Mouse (Mus musculus) right cerebral cortex, adult 2 months (tissue): ENCODE results near the gene Oasl2.
"Not testable (repeated sequence)": the region's sequence is repeated elsewhere in the genome, so short reads cannot be mapped to it uniquely, and the experiment has no call there.

ENCODE experiments used
- DNase-seq, 2 experiments: peaks; one replicate each; pipeline ENCODE4 v3.0.0; 2021 to 2022; ENCODE audit warnings: low spot score in 2 of 2

The Oasl2 gene

DNA sequence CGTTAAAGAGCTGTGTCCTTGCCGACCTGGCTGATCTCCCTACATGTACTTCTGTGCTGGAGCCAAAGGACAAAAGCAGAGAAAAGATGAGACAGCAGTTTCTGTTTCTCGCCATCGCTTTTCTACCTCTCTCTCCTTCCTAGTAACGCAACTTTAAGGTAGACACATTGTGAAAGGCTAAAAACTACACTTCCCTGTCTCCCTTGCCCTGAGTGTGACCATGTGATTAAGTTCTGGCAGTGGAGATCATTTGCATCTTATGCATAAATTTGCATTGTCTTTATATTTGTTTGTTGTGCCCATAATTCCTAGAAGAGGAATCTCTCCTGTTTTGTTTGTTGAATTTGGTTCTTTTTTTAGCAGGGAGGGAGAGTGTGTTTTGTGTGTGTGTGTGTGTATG, 19.1 kb downstream of the Oasl2 start:
- no peak for DNase-seq

DNA sequence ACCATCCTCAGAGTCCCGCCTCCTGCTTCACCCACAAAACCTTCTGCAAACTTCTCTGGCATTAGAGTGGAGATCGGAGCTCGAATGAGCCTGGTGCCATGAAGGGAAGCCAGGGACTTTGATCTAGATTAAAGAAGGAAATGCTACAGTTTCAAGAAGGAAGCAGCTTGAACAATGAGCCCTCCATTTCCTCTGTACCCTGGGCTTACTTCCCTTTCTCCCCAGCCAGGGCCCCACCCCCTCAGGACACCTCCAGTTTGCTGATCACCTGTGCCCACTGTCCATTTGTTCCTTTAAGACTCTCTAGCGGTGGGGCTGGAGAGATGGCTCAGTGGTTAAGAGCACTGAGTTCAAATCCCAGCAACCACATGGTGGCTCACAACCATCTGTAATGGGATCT, 20.0 kb downstream of the Oasl2 start:
- no peak for DNase-seq

DNA sequence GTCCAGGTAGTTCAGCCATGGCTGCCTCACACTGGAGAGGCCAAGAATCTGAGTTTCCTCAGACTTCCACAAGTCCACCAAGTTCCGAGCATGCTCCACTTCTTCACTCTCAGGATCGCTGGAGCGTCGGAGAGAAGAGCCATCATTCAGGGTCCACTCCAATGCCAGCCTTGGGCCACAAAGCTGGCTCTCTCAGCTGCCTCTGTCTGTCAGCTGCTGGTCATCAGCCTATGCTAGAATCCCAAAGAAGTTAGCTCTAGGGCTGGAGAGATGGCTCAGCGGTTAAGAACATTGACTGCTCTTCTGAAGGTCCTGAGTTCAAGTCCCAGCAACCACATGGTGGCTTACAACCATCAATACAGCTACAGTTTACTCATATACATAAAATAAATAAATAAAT, 20.6 kb downstream of the Oasl2 start:
- not testable (repeated sequence) for DNase-seq

DNA sequence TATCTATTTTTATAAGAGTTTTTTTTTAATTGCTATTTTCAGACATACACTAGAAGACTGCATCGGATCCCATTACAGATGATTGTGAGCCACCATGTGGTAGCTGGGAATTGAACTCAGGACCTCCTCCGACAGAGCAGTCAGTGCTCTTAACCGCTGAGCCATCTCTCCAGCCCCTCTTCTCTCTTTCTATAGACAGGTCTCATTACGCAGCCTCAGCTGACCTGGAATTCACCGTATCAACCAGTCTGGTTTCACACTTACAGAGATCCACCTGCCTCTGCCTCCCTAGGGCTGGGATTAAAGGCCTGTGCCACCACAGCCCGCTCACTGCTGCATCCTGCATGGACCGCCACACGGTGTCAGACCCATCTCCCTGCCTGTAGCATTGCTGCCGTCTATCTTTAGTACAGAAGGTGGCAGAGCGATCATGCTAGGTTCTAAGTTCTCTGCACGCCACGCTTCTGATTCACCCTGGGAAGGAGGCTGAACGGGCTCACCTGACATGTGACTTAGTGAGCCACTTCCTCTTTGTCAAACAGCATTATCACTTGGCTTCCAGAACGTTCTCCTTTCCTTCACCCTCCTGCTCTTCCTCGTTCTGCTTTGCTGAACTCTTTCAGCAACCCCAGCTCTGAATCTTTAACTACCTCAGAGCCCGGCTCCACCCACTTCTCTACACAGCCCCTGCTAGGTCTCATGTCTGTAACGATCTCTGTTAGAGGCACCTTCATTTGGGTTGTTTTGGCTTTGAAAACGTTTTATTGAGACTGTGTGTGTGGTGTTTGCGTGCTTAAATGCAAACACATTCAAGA, 25.0 kb downstream of the Oasl2 start:
- DNase-seq, result no peak

DNA sequence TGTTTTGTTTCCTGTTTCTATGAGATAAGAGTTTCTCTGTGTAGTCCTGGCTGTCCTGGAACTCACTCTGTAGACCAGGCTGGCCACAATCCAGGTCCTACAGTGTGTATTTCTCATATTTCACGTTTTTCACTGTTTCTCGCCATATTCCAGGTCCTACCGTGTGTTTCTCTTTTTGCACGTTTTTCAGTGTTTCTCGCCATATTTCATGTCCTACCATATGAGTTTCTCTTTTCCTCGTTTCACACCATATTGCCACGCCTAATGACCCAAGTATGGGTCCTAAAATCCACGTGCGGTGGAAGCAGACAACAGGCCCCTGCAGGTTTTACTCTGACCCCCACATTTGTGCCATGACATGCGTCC, 25.6 kb downstream of the Oasl2 start:
- no peak for DNase-seq

DNA sequence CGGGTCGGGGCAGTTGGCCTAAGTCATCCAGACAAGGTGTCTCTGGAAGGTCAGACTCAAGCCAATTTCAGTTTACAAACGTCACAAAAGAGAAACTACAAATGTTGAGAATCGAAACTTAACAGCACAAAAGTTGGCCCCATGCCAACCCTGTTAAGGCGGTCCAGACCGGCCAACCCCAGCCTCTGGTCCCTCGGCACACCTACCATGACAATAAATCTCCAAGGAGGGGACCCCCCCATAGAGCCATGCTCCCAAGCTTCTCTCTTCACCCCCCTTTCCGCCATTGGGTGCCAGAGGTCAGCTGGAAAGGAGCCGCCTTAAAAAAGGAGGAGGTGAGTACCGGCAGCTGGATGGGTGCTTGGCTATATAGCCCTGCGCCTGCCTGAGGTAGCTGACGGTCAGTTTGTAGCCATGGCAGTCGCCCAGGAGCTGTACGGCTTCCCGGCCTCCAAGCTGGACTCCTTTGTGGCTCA, 26.3 kb downstream of the Oasl2 start, which contains the start of gene Oasl1:
Gene Oasl1 (plus strand): TSS at position 243 of the 476 bp plus-strand sequence.
- no peak for DNase-seq

DNA sequence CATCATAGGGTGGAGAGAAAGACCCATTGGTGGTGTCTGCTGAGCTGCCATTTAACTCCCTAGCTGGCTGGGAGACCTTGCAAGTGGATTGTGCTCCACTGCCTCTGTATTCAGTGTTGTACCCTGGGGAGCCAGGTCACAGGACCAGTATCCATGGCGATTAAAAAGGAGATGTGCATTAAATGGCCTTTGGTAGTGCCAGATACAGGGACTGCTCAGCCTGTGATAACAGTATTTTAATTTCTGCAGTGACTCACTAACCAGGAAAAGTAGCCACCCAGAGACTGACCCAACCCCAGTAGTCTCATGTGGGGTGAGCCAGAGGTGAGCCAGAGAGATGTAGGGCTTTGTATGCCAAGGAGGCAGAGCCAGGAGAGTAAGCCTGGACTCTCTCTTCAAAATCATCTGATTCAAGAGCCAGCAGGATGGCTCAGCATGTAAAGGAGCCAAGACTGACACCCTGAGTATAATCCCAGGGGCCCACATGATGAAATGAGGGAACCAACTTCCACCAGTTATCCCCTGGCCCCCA, 29.5 kb downstream of the Oasl2 start:
- no peak for DNase-seq

DNA sequence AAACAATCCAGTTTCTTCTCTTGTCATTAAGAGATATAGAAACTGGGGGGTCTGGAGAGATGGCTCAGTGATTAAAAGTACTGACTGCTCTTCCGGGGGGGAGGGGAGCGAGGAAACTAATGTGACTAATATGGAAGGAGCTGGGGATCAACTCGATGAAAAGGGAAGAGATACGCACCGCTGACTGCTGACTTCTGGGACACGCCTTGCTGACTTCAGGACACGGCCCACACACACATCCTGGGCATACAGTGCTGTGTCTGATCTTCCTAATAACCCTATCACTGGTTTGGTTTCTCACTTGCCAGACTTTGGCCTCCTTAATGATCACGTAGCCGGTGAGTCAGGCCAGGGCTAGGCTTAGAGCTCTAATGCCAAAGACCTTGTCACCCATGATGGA, 30.0 kb downstream of the Oasl2 start:
- no peak for DNase-seq

DNA sequence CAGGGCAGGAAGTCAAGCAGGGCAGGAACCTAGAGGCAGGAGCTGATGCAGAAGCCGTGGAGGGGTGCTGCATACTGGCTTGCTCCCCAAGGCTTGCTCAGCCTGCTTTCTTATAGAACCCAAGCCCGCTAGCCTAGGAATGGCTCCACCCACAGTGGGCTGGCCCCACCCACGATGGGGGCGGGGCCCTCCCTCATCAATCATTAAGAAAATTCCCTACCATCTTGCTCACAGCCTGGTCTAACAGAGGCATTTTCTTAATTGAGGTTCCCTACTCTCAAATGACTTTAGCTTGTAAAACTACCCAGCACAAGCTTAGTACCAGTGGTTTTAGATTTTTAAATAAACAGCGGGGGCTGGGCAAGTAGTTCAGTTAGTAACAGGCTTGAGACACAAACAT, 34.9 kb downstream of the Oasl2 start:
- no peak for DNase-seq

DNA sequence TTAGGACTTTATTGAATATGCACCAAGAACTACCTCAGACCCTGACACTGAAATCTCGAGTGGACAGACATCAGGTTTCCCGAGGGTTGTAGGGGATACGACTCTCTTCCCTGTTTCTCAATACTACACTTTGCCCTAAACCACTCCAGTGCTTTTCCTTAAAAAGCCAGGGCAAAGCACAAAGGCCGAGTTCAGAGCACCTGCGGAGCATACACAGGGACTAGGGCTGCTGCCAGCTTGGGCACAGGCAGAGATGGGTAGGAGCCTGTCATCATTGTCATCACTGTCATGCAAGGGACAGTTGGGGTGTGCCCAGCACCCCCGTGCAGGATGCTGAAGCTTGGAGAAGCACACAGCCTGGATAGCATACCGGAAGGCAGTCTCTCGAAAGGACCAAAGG, 36.5 kb downstream of the Oasl2 start:
- no peak for DNase-seq

DNA sequence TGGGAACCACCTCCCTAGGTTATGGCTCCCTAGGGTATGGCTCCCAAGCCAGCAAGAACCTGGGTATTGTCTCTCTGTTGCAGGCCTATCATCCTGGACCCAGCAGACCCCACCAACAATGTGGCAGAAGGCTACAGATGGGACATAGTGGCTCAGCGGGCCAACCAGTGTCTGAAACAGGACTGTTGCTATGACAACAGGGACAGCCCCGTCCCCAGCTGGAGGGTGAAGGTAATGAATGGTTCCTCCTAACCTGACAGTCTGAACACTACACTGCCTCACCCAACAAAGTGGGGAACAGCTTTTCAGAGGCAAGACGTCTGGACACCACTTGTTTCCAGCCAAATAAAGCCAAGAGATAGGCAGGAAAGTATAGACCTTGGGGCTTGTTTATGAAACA, 39.1 kb downstream of the Oasl2 start:
- DNase-seq, result no peak

DNA sequence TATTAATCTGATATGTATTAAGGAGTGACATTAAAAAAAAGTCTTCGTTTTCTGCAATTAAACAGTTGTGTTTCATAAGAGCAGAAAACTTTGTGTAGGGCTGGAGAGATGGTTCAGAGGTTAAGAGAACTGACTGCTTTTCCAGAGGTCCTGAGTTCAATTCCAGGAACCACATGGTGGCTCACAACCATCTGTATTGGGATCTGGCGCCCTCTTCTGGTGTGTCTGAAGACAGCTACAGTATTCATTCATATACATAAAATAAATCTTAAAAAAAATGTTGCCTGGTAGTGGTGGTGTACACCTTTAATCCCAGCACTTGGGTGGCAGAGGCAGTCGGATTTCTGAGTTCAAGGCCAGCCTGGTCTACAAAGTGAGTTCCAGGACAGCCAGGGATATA, 44.4 kb downstream of the Oasl2 start:
- DNase-seq, result not testable (repeated sequence)

DNA sequence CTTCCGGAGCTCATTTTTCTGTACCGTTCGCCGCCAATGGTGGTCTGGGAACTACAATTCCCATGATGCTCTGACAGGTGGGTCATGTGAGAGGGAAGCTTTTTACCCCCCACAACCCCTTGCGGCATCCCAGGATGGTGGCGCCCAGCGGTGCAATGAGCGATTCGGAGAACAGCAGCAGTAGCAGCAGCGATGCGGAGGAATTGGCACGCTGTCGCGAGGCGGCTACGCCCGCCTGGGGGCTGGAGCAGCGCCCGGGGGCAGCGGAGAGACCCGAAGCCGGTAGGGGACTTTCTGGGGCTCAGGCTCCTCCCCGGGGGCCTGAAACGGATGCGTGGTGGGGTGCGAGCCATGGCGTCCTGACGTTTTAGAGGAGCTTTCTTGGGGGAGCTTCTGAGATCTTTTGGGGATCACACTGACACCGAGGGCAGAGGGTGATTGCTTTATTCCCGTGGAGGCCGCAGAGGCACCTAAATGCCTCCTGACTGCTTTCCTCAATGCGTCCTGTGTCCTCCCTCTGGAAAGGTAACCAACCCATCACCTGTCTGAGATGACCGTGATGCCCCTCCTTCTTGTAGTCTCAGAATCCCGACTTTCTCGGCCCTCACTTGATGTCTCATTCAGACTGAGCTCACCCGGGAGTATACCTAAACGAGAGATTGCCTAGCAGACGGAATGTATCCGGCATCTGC, 45.5 kb downstream of the Oasl2 start, which contains the start of gene 2210016L21Rik:
Gene 2210016L21Rik (plus strand): TSS at position 85 of the 692 bp plus-strand sequence.
- peak; percentile 88 for DNase-seq

DNA sequence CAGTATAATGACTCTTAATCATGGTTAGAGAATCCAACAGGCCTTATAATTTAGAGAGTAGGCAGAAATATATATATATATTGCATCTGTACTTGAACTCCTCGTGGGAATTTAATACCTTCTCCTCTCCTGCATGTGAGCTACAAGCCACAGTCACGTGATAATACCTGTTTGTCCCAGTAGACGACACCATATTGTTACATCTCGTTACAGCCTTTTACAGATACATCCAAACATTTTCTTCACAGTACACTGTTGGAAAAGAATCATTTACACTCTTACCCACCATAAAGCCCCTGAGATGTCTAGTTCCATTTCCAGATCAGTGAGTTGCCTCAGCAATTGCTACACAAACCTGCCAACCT, 46.0 kb downstream of the Oasl2 start:
- no peak for DNase-seq

DNA sequence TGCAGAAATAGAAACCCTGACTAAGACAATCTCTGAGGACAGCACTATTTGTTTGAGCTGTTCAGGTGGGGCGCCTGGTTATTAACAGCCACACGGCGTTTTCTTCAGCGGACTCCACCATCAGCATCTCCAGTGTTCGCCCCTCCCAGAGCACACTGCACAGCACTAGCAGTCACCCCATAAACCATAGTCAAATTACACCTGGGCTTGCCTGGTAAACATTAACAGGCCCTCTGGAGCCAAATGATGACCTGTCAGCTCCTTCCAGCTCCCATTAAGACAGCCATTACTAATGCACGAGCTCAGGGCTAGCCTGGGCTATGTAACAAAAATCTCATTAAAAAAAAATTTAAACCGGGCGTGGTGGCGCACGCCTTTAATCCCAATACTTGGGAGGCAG, 48.3 kb downstream of the Oasl2 start:
- DNase-seq, result no peak

DNA sequence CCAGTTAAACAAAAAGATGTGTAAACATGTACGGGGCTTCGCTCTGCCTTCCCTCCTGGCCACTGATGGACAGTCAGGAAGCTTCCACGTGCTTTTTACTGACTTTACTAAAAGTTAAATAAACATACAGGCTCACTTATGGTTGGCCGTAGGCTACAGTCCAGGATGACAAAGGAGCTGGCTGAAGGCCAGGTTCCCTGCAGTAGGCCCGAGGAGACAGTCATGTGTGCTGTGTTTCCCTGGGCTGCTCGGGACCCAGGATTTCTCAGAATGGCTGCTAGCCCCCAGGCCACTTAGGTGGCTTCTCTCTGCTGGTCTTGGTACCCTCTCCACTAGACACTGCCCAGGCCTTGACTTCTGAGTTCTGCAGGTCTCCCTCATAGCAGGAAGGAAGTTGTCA, 52.2 kb downstream of the Oasl2 start:
- peak in 1 of 2 experiments; percentile 21 for DNase-seq

DNA sequence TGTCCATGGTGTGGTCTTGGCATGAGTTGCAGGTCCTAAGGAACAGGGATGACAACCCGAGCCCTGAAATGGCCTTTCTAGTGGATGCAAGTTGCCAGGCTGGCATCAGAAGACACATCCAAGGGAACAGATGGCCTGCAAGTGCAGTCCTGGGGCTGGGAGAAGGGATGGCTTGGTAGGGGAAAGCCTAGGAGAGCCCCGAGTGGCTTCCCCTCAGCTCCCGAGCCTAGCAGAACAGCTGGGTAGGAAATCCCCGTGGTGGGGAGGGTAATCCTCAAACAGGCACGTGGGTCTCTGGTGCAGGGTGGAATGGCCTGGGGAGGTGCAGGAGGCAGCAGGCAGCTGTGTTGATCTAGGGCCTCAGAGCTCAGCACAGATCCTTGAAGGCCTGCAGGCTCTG, 52.6 kb downstream of the Oasl2 start:
- DNase-seq, result no peak

DNA sequence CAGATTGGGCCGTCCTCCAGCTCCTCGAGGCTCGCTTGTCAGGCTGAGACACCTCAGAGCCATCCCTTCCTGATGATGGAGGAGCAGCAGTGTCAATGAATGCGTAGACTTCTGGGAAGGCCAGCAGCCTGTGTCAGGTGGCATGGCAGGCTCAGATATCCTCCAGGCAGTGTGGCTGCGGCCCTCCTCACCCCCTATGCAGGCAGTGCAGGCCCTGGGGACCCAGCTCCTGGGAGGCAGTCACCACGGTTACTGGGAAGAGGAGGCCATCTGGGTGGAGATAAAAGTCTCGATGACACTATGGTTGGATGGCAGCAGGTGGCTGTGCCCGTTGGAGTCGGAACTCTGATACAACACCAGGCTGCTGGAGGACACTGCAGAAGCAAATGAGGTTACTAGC, 53.1 kb downstream of the Oasl2 start:
- DNase-seq, result no peak

DNA sequence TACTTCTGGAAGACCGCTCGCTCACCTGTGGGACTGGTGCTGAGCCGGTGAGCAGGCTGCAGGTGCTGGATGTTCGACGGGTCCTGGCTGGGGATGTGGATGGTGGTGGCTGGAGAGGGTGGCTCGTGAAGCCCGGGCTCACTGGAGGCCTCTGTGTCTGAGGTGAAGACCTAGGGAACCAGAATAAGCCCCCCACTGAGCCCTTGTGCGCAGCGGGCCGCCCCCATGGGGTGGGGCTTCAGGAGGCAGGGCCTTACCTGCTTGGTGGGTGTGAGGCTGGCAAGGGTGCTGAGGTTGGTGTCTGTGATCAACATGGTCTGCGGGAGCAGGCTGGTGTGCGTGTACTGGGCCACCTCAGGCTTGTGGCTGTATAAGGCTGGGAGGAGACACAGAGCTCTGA, 53.9 kb downstream of the Oasl2 start:
- DNase-seq, result no peak

DNA sequence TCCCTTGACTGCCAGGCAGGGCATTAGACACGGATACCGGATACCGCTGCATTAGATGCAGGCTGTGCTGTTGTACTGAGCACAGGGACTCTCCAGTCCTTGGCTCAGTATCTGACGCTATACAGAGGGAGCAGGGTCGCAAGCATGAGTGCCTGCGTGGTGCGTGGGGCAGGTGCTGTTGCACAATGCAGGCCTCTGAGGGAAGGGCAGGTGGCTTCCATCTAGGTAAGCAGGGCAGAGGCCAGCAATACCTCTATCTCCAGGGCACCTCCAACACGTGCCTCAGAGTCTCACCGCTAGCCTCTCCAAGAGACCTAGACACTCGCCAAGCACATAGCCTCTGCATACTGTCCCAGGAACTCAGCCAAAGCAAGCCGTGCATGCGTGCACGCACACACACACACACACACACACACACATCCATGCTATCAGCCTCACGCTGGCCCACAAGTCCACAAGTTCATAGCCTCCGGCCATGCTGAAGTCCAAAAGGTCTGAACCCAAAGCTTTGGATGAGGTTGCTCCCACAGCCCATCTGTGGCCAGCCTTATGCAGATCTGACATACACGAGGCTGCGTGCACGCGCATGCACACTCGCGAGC, 54.6 kb downstream of the Oasl2 start:
- DNase-seq, result no peak

DNA sequence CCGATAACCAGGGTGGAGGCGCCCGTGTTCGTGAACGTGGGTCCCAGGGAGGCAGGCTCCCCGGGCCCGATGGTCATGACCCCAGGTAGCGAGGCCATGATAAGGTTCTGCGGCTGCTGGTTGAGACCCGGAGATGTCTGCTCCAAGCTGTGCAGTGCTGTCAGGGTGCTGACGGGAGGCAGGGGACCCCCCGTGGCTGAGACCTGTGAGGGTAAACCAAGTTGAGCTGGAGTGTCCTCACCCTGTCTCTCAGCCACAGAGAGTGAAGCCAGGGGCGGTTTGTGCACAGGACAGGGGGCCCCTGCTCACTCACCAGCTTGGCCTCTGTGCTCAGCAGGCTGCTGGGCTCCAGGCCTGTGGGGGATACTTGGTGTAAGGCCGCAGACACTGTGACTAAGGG, 56.6 kb downstream of the Oasl2 start:
- no peak for DNase-seq

DNA sequence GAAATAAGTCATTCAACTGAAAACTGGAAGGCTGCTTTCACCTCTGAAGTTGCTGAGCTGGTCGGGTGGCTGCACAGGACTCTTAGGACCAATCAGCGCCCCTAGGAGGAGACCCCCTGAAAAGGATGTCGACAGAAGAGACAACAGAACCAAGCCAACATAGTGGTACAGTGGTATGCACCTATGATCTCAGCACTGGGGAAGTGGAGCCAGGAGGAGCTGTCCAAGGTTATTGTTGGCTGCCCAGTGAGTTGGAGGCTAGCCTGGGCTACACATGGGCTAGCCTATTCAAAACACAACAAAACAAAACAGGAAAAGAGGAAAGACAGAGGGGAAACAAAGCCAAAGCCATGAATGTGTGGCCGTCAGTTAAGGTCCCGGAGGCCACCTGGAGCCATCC, 61.3 kb downstream of the Oasl2 start:
- DNase-seq, result no peak
